Mouse (Mus musculus) intestine, embryonic 15.5 days (tissue): ENCODE data around the gene Adam12. TPM values are rescaled to one million over a fixed set of nuclear protein-coding genes. Genes with fewer than 3 reads are reported as not detected.

Source experiments
- ATAC-seq: fragments of 200-750 bp; cut with Nextera tagmentation; 2 replicates; pipeline ENCODE4 v1.8.0; 2017; ENCODE audit warnings: moderate TSS enrichment, moderate library complexity
- H3K27ac ChIP-seq: fragments of 300-500 bp; sonication (generic); 2 replicates; pipeline ENCODE4 v1.5.1; 2015; ENCODE audit warnings: mild to moderate bottlenecking, inconsistent platforms
- H3K27me3 ChIP-seq: fragments of 300-500 bp; sonication (generic); replicated peaks from 2 replicates; pipeline ENCODE4 v1.6.1; 2015; ENCODE audit warnings: inconsistent platforms
- H3K36me3 ChIP-seq: fragments of 300-500 bp; sonication (generic); 2 replicates; pipeline ENCODE4 v1.6.1; 2015; ENCODE audit warnings: inconsistent platforms
- H3K4me1 ChIP-seq: fragments of 300-500 bp; sonication (generic); replicated peaks from 2 replicates; pipeline ENCODE4 v1.6.1; 2015; ENCODE audit warnings: inconsistent platforms
- H3K4me2 ChIP-seq: fragments of 300-500 bp; sonication (generic); replicated peaks from 2 replicates; pipeline ENCODE4 v1.6.1; 2015; ENCODE audit warnings: mild to moderate bottlenecking, inconsistent platforms
- H3K4me3 ChIP-seq: fragments of 300-500 bp; sonication (generic); replicated peaks from 2 replicates; pipeline ENCODE4 v1.5.1; 2015; ENCODE audit warnings: inconsistent platforms
- H3K9ac ChIP-seq: fragments of 300-500 bp; sonication (generic); 2 replicates; pipeline ENCODE4 v1.6.1; 2015; ENCODE audit warnings: inconsistent platforms
- H3K9me3 ChIP-seq: fragments of 300-500 bp; sonication (generic); 2 replicates; pipeline ENCODE4 v1.6.1; 2016; ENCODE audit warnings: inconsistent platforms
- WGBS: fragments of 180-500 bp; shearing (Covaris S2); methylation state at CpG from one replicate; pipeline ENCODE4 v1.1.7; 2015; 5-methylcytosine and 5-hydroxymethylcytosine counted together
- polyA plus RNA-seq: library from polyadenylated mRNA; unstranded; fragments of >200 nt; fragmentation: Nextera tagmentation; extraction: Ambion mirVana; gene quantifications from 2 replicates; pipeline ENCODE4 v1.2.1, GENCODE M21; 2015

Adam12 gene
- polyA plus RNA-seq, 1 experiment from 2014 or later = 6.4 TPM

DNA sequence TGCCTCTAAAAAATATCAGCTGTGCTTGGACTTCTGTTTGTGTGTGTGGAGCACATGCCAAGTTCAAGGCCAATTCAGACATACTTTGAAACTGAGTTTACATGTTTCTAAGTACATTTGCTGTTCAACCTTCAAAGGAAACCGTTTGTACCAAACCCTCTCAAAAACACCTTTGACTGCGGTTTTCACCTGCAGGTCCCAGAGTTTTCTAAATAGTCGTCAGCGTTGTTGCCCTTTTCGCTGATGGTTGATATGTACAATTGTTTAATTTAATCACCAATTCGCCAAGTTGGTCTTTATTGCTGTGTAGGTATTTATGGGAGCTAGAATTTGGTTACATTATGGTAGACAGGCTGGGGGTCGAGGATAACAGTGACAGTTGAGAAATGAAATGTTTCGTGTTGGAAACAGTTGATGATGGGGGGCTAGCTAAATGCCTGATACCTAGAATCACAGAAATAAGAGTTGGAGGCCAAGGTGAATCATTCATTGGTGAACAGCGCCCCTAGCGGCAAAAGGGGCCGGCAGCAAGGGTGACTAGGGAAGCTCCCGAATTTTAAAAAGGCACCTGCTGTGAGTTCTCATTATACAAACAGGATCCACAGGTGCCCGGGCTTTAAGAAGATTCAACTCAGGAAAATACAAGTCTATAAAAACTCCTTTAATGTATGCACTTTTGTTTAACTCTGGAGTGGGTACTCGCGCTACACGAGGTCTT lies 8.3 kb downstream of the Adam12 start:
- Histone ChIP-seq H3K27me3 (peaks cover 16% of the 10 kb centered on the region), H3K4me2 (peak overlapping the region; percentile 98), H3K36me3 (no peaks in the 10 kb centered on the region), H3K9me3 (no peaks in the 10 kb centered on the region), H3K4me1 (peaks cover 10% of the 10 kb centered on the region; the same call in 1 of the 2 replicates), H3K9ac (no peak overlapping the region), H3K4me3 (peak overlapping the region; percentile 61), H3K27ac (no peak overlapping the region)
- ATAC-seq = peak; percentile 12; the same call in 1 of the 2 replicates
- WGBS = 22% methylated on average over 16 of the region's 16 CpGs

DNA sequence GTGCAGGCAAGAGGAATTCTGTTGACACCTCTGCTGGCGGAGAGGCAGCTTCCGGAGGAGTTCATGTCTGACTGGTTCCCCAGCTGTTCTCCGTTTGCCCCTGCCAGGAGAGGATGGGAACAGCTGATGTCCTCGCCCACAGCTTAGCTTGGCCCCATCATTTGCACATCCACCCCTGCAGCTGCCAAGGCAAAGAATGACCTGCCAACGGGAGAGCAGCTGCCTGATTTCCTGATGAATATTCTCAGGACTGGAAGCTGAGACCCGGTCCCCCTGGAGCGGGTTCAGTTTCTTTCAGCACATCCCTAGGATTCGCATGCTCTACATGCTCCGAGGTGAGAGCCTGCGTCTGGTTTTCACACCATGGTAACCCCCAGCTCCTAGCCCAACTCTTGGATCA lies 24.0 kb downstream of the Adam12 start:
- ATAC-seq = no peak
- H3K4me1 ChIP-seq = no peaks in the 10 kb centered on the region
- no peak overlapping the region for H3K4me2 ChIP-seq
- 67% methylated on average over 10 of the region's 10 CpGs for WGBS
- no peak overlapping the region for H3K4me3 ChIP-seq
- no peak overlapping the region for H3K9ac ChIP-seq
- H3K27me3 ChIP-seq = no peaks in the 10 kb centered on the region
- H3K36me3 ChIP-seq = no peaks in the 10 kb centered on the region
- H3K9me3 ChIP-seq = no peaks in the 10 kb centered on the region
- no peak overlapping the region for H3K27ac ChIP-seq

- H3K9ac ChIP-seq = no peak overlapping the region
- ATAC-seq = no peak
- no peaks in the 10 kb centered on the region for H3K9me3 ChIP-seq
- no peak overlapping the region for H3K4me3 ChIP-seq
- 84% methylated on average over 3 of the region's 3 CpGs for WGBS
- H3K36me3 ChIP-seq = no peaks in the 10 kb centered on the region
- no peaks in the 10 kb centered on the region for H3K27me3 ChIP-seq
- peaks cover 5% of the 10 kb centered on the region; the same call in 1 of the 2 replicates for H3K4me1 ChIP-seq
- no peak overlapping the region for H3K4me2 ChIP-seq
- H3K27ac ChIP-seq = no peak overlapping the region
Observed at GRCm38 (mm10) chr7:134193089-134193488, 38.9 kb downstream of the Adam12 start.

DNA sequence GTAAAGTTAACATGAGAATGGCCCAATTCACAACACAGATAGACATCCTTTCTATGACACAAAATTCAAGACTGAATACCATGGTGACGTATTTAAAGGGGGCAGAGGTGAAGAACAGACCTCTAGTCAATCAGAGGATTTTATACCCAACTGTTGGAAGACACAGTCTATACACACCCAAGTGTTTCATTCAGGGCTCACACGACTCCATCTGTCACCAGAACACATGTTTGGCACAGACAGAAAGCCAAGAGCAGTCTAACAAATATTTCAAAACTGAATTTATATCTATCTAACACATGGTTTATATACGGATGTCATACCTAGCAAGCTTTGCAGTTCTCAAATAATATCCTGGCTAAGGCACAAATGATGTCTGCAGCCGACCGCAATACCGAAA lies 41.8 kb downstream of the Adam12 start:
- ATAC-seq = no peak
- no peak overlapping the region for H3K4me3 ChIP-seq
- no peaks in the 10 kb centered on the region for H3K27me3 ChIP-seq
- no peaks in the 10 kb centered on the region for H3K36me3 ChIP-seq
- no peaks in the 10 kb centered on the region for H3K9me3 ChIP-seq
- H3K4me1 ChIP-seq = peaks cover 5% of the 10 kb centered on the region; the same call in 1 of the 2 replicates
- H3K27ac ChIP-seq = no peak overlapping the region
- H3K4me2 ChIP-seq = no peak overlapping the region
- H3K9ac ChIP-seq = no peak overlapping the region
- WGBS = 55% methylated on average over 6 of the region's 6 CpGs

DNA sequence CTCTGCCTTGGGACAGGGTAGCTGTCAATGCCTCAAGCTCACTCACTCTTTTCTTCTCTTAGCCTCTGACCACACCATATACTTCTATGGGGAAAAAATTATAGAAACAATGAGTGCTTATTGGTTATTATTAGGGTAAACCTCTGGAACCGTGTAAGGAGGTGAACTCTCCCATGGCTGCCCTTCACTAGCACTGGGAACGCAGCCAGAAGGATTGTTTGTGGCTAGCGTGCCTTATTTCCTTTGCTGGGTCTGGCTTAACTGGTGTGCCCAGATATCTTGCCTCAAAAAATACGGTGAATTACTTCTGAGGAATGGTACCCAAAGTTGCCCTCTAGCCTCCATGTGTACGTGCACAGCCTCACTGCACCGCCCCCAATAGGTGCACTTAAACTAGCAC lies 43.4 kb downstream of the Adam12 start:
- Histone ChIP-seq H3K27ac (no peak overlapping the region), H3K4me2 (no peak overlapping the region), H3K4me1 (peaks cover 5% of the 10 kb centered on the region; the same call in 1 of the 2 replicates), H3K9me3 (no peaks in the 10 kb centered on the region), H3K27me3 (no peaks in the 10 kb centered on the region), H3K9ac (no peak overlapping the region), H3K36me3 (no peaks in the 10 kb centered on the region), H3K4me3 (no peak overlapping the region)
- no peak for ATAC-seq
- 62% methylated on average over 6 of the region's 6 CpGs for WGBS

DNA sequence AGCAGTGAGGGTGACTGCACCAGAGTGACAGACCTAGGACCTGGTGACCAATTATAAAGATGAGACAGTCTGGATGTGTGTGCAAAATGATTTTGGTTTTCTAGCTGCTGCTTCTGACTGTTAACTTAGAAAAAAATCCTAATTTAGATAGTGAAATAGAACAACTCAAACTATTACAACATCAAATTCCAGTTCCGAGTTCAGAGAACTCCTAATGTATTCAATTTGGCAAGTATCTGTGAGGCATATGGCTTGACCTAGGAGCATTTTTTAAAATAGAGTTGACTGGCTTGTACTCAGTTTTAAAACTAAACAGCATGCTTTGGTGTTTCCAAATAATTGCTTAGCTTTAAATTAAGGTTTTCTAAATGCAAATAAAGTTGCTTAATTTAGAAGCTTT lies 44.0 kb downstream of the Adam12 start:
- Histone ChIP-seq H3K9me3 (no peaks in the 10 kb centered on the region), H3K9ac (no peak overlapping the region), H3K27ac (no peak overlapping the region), H3K4me2 (no peak overlapping the region), H3K27me3 (no peaks in the 10 kb centered on the region), H3K36me3 (no peaks in the 10 kb centered on the region), H3K4me1 (peaks cover 5% of the 10 kb centered on the region; the same call in 1 of the 2 replicates), H3K4me3 (no peak overlapping the region)
- ATAC-seq = no peak
- 71% methylated on average over 1 of the region's 1 CpGs for WGBS

DNA sequence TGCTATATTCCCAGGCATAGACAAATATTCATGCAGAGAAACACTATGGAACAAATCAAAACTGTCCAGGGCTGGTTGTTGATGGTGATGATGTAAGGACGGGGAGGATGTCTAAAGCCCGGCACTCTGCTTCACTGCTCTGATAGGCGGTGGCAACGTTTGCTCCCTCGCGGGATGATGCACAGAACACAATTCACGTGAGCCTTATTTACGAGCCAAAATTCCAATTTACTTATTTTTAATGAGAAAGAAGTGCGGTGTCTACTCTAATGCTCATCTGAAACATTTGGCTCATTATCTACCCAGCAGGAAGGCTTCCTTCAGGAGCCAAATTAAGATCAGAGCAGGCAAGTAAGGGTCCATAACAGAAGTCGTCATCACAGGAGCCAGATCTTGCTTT lies 45.4 kb downstream of the Adam12 start:
- Histone ChIP-seq H3K27me3 (no peaks in the 10 kb centered on the region), H3K4me3 (no peak overlapping the region), H3K9me3 (no peaks in the 10 kb centered on the region), H3K9ac (no peak overlapping the region), H3K27ac (no peak overlapping the region), H3K4me1 (peaks cover 5% of the 10 kb centered on the region; the same call in 1 of the 2 replicates), H3K4me2 (no peak overlapping the region), H3K36me3 (no peaks in the 10 kb centered on the region)
- no peak for ATAC-seq
- 89% methylated on average over 10 of the region's 10 CpGs for WGBS

DNA sequence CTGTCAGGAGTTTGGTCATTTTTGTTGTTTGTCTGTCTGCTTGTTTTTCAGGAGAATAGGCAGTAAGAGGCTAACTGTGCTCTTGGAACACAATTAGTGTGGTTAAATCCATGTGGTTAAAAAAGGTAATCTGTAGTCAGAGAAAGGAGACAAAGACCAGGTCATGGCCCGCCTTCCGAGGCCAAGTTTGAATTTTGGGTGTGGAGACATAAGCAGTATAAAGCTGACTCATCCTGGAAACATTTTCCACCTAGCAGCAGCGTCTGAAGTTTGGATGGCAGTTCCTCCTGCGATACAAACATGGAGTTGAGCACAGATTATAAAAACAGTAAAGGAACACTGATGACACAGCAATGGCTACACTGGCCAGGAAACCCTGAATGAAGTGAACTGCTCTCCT lies 46.2 kb downstream of the Adam12 start:
- no peak overlapping the region for H3K27ac ChIP-seq
- no peak overlapping the region for H3K4me3 ChIP-seq
- H3K27me3 ChIP-seq = no peaks in the 10 kb centered on the region
- WGBS = 78% methylated on average over 4 of the region's 4 CpGs
- H3K36me3 ChIP-seq = no peaks in the 10 kb centered on the region
- no peak for ATAC-seq
- peaks cover 5% of the 10 kb centered on the region; the same call in 1 of the 2 replicates for H3K4me1 ChIP-seq
- no peaks in the 10 kb centered on the region for H3K9me3 ChIP-seq
- H3K9ac ChIP-seq = no peak overlapping the region
- H3K4me2 ChIP-seq = no peak overlapping the region

- no peak overlapping the region for H3K4me2 ChIP-seq
- WGBS = 73% methylated on average over 1 of the region's 1 CpGs
- no peak overlapping the region for H3K4me3 ChIP-seq
- no peak overlapping the region for H3K27ac ChIP-seq
- no peaks in the 10 kb centered on the region for H3K36me3 ChIP-seq
- ATAC-seq = no peak
- H3K9ac ChIP-seq = no peak overlapping the region
- H3K4me1 ChIP-seq = no peaks in the 10 kb centered on the region
- H3K27me3 ChIP-seq = no peaks in the 10 kb centered on the region
- no peaks in the 10 kb centered on the region for H3K9me3 ChIP-seq
Observed at GRCm38 (mm10) chr7:134181717-134182116, 50.2 kb downstream of the Adam12 start.

DNA sequence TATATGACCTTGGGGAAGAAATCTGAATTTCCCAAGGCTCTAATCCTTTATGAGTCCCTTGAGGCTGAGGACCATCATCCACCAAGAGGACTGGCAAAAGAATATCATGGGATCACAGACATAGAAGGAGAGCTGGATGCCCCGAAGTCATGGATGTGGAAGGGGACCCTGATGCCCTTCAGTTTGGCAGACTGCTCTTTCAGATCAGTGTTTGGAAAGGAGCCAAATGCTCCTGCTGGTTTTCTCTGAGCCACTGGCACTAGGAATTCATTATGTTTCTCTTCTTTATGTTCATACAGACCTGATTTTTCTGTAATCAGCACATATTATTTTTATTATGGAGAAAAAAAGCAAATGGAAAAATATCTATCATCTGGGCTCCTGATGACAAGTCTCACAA lies 50.9 kb downstream of the Adam12 start:
- H3K4me1 ChIP-seq = no peaks in the 10 kb centered on the region
- no peak for ATAC-seq
- H3K9ac ChIP-seq = no peak overlapping the region
- H3K4me2 ChIP-seq = no peak overlapping the region
- WGBS = 84% methylated on average over 1 of the region's 1 CpGs
- H3K36me3 ChIP-seq = no peaks in the 10 kb centered on the region
- H3K27me3 ChIP-seq = no peaks in the 10 kb centered on the region
- no peak overlapping the region for H3K4me3 ChIP-seq
- H3K9me3 ChIP-seq = no peaks in the 10 kb centered on the region
- H3K27ac ChIP-seq = no peak overlapping the region

DNA sequence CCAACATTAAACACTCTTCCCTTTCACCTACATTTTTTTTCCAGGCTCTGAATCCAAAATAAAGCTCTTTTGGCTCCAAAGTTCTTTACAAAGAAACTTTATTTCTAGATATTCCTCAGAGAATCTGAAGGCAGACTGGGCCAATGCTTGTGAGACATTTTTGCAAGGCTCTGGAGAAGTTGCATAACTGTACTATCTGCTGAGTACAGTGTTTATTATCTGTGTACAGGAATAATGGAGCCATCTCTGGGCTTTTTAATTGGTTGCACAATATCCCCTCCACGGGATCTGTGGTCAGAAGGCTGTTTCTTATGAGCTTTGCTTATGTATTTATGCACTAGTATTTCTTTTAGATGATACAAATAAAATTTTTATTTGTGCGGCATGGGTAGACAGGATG lies 54.9 kb downstream of the Adam12 start:
- Histone ChIP-seq H3K4me2 (no peak overlapping the region), H3K9ac (no peak overlapping the region), H3K9me3 (no peaks in the 10 kb centered on the region), H3K27me3 (no peaks in the 10 kb centered on the region), H3K4me1 (no peaks in the 10 kb centered on the region), H3K4me3 (no peak overlapping the region), H3K36me3 (no peaks in the 10 kb centered on the region), H3K27ac (no peak overlapping the region)
- no peak for ATAC-seq
- WGBS = 73% methylated on average over 2 of the region's 2 CpGs

GRCm38 (mm10) chr7:134175201-134175600 lies 56.7 kb downstream of the Adam12 start:
- H3K4me3 ChIP-seq = no peak overlapping the region
- H3K4me1 ChIP-seq = no peaks in the 10 kb centered on the region
- ATAC-seq = no peak
- no peaks in the 10 kb centered on the region for H3K36me3 ChIP-seq
- 77% methylated on average over 4 of the region's 4 CpGs for WGBS
- no peak overlapping the region for H3K9ac ChIP-seq
- no peaks in the 10 kb centered on the region for H3K9me3 ChIP-seq
- no peak overlapping the region for H3K4me2 ChIP-seq
- H3K27me3 ChIP-seq = no peaks in the 10 kb centered on the region
- H3K27ac ChIP-seq = no peak overlapping the region

DNA sequence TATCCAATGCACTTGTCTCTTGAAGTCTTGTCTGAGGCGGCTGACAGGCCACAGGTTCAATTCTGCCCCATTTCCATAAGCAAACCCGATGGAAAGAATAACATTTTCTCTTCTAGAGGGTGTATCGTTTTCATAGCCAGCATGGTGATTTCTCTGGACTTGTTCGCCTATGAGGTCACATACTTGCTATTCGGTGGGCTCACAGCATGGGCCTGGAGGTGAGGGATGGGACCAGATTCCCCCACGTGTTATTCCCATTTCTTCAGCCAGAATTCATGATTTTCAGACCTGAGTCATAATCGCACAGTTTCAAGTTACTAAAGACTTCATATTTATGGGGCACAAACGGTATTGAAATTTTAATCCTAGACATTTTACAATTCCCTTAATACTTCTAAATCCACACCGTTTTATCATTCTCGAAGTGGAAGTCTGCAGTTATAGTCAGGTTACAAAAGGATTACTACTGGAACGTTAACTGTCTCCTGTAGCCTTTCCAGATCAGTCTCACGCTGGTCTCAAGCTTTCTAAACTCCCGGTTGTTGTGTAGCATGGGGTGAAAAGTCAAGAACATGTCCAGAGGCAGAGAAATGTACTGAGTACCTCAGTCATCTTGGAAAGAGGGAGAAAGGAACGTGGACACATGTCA lies 58.4 kb downstream of the Adam12 start:
- WGBS = 83% methylated on average over 14 of the region's 14 CpGs
- Histone ChIP-seq H3K9me3 (no peaks in the 10 kb centered on the region), H3K4me1 (no peaks in the 10 kb centered on the region)

More for the DNA sequence above, 58.4 kb downstream of the Adam12 start:
- no peak for ATAC-seq
- Histone ChIP-seq H3K4me2 (no peak overlapping the region), H3K4me3 (no peak overlapping the region), H3K27ac (no peak overlapping the region), H3K9ac (no peak overlapping the region), H3K27me3 (no peaks in the 10 kb centered on the region), H3K36me3 (no peaks in the 10 kb centered on the region)
